Mouse (Mus musculus) mesoderm, embryonic 11.5 days (tissue): ENCODE results near the gene Btbd7.
A peak's percentile ranks its signal among the peaks of the same experiment; 100 is the strongest.

ENCODE experiments used
- DNase-seq: peaks from one replicate; pipeline ENCODE4 v3.0.0-alpha.2; 2012; ENCODE audit warnings: low read depth, low spot score

The Btbd7 gene

GRCm38 (mm10) chr12:102733381-102733780, 144.9 kb downstream of the Btbd7 start:
- peak; percentile 79 for DNase-seq

DNA sequence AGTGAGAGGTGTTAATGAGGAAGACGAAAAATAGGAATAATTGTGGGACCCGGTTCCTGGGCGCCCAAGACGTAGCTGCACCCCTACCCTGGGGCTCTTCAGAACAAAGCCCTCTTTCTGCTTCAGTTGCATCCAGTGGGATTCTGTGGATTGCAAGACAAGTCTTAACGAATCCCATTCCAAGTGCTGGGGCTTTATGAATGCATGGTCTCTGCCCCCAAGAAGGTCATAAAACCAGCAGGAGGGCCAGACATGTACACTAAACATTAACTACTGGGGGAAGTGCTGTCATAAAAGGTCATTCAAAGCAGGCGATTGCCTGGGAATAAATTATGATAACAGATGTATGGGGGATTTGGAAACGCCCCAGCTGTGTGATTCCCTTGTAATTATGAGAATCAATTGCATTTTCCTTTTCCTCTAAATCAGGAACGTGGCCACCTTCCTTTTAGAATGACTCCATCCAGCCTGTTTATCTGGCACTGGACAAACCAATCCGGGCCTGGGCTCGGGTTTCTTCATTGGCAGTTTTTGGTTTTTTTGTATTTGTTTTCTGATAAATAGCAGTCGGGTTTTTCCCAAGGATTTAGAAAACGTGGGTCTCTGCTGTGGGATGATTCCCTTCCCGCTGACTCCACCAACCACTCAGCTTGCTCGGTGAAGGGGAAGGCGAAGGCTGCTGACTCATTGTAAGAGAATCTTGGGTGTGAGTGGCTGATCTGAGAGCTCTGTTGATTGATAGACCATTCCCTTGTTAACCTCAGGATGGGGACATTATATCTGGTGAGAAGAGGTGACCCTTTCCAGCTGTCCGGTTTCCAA, 147.3 kb downstream of the Btbd7 start:
- peak; percentile 69 for DNase-seq
